Mouse (Mus musculus): ENCODE data around the gene Gm10134. TPM values are rescaled to one million over a fixed set of nuclear protein-coding genes. Genes with fewer than 3 reads are reported as not detected.
A peak's percentile ranks its signal among the peaks of the same experiment; 100 is the strongest.

Gm10134 gene
- polyA plus RNA-seq, 1 experiment from 2014 or later = 1.5 TPM

- Histone ChIP-seq H3K27me3 (ENCODE audit: insufficient read depth, low read length) (no peaks in the 10 kb centered on the region), H3K4me3 (ENCODE audit: low read depth, low read length) (no peak overlapping the region), H3K9me3 (ENCODE audit: low read length) (no peaks in the 10 kb centered on the region), H3K4me2 (ENCODE audit: low read depth, low read length) (no peak overlapping the region), H3K9ac (replicated peaks) (no peak overlapping the region), H3K36me3 (replicated peaks; ENCODE audit: insufficient read depth, low read length) (no peaks in the 10 kb centered on the region), H3K27ac (ENCODE audit: low read depth) (no peak overlapping the region), H3K4me1 (ENCODE audit: insufficient read depth) (peaks cover 18% of the 10 kb centered on the region)
- DNase-seq (no peak), ATAC-seq (no peak)
- TF ChIP-seq EP300 (IDR thresholded peaks at IDR 0.05; ENCODE audit: low read depth) = no peak
- no peak for TF ChIP-seq CTCF (IDR thresholded peaks at IDR 0.05; ENCODE audit: low read depth)
- WGBS (ENCODE audit: insufficient replicate concordance) = 80% methylated on average over 4 of the region's 4 CpGs
These were observed 16.3 kb downstream of the Gm10134 start for GRCm38 (mm10) chr2:28522166-28522565.

GRCm38 (mm10) chr2:28523643-28524117, 17.8 kb downstream of the Gm10134 start:
- ATAC-seq (peak; percentile 73), DNase-seq (peak; percentile 81)
- Histone ChIP-seq H3K4me1 (ENCODE audit: insufficient read depth) (peaks cover 15% of the 10 kb centered on the region), H3K9me3 (ENCODE audit: low read length) (no peaks in the 10 kb centered on the region), H3K27ac (ENCODE audit: low read depth) (no peak overlapping the region), H3K4me2 (ENCODE audit: low read depth, low read length) (no peak overlapping the region), H3K27me3 (ENCODE audit: insufficient read depth, low read length) (no peaks in the 10 kb centered on the region), H3K9ac (replicated peaks) (no peak overlapping the region), H3K4me3 (ENCODE audit: low read depth, low read length) (no peak overlapping the region), H3K36me3 (replicated peaks; ENCODE audit: insufficient read depth, low read length) (no peaks in the 10 kb centered on the region)
- no peak for TF ChIP-seq CTCF (IDR thresholded peaks at IDR 0.05; ENCODE audit: low read depth)
- no peak for TF ChIP-seq EP300 (IDR thresholded peaks at IDR 0.05; ENCODE audit: low read depth)
- WGBS (ENCODE audit: insufficient replicate concordance) = 34% methylated on average over 5 of the region's 5 CpGs

- Histone ChIP-seq H3K4me1 (ENCODE audit: insufficient read depth) (peaks cover 15% of the 10 kb centered on the region), H3K36me3 (replicated peaks; ENCODE audit: insufficient read depth, low read length) (no peaks in the 10 kb centered on the region), H3K27me3 (ENCODE audit: insufficient read depth, low read length) (no peaks in the 10 kb centered on the region), H3K9ac (replicated peaks) (no peak overlapping the region), H3K9me3 (ENCODE audit: low read length) (no peaks in the 10 kb centered on the region), H3K4me2 (ENCODE audit: low read depth, low read length) (no peak overlapping the region), H3K4me3 (ENCODE audit: low read depth, low read length) (no peak overlapping the region), H3K27ac (ENCODE audit: low read depth) (peak overlapping the region; percentile 66)
- ATAC-seq (no peak), DNase-seq (no peak)
- WGBS (ENCODE audit: insufficient replicate concordance) = 72% methylated on average over 10 of the region's 10 CpGs
- TF ChIP-seq EP300 (IDR thresholded peaks at IDR 0.05; ENCODE audit: low read depth) = no peak
- no peak for TF ChIP-seq CTCF (IDR thresholded peaks at IDR 0.05; ENCODE audit: low read depth)
These were observed 18.5 kb downstream of the Gm10134 start for GRCm38 (mm10) chr2:28524406-28524805.

- 29% methylated on average over 11 of the region's 11 CpGs for WGBS (ENCODE audit: insufficient replicate concordance)
- no peak overlapping the region for H3K4me2 ChIP-seq (ENCODE audit: low read depth, low read length)
- H3K27ac ChIP-seq (ENCODE audit: low read depth) = peak overlapping the region; percentile 66
- no peaks in the 10 kb centered on the region for H3K27me3 ChIP-seq (ENCODE audit: insufficient read depth, low read length)
- no peak overlapping the region for H3K4me3 ChIP-seq (ENCODE audit: low read depth, low read length)
- TF ChIP-seq CTCF (IDR thresholded peaks at IDR 0.05; ENCODE audit: low read depth) (no peak), EP300 (IDR thresholded peaks at IDR 0.05; ENCODE audit: low read depth) (peak; percentile 52; the same call in 1 of the 2 replicates)
- H3K36me3 ChIP-seq (replicated peaks; ENCODE audit: insufficient read depth, low read length) = no peaks in the 10 kb centered on the region
- peak; percentile 65 for ATAC-seq
- no peak overlapping the region for H3K9ac ChIP-seq (replicated peaks)
- H3K9me3 ChIP-seq (ENCODE audit: low read length) = no peaks in the 10 kb centered on the region
- H3K4me1 ChIP-seq (ENCODE audit: insufficient read depth) = peaks cover 15% of the 10 kb centered on the region
- no peak for DNase-seq
These were observed 19.5 kb downstream of the Gm10134 start for GRCm38 (mm10) chr2:28525219-28525942.

- Histone ChIP-seq H3K9me3 (ENCODE audit: low read length) (no peaks in the 10 kb centered on the region), H3K27me3 (ENCODE audit: insufficient read depth, low read length) (no peaks in the 10 kb centered on the region), H3K4me1 (ENCODE audit: insufficient read depth) (peaks cover 15% of the 10 kb centered on the region), H3K4me3 (ENCODE audit: low read depth, low read length) (no peak overlapping the region), H3K36me3 (replicated peaks; ENCODE audit: insufficient read depth, low read length) (no peaks in the 10 kb centered on the region), H3K27ac (ENCODE audit: low read depth) (peak overlapping the region; percentile 64), H3K4me2 (ENCODE audit: low read depth, low read length) (0 out of 2 replicates have a peak overlapping the region, but pooled peaks have one; percentile 3), H3K9ac (replicated peaks) (no peak overlapping the region)
- ATAC-seq = peak; percentile 20
- 28% methylated on average over 12 of the region's 12 CpGs for WGBS (ENCODE audit: insufficient replicate concordance)
- no peak for DNase-seq
- TF ChIP-seq CTCF (IDR thresholded peaks at IDR 0.05; ENCODE audit: low read depth) (peak; percentile 57), EP300 (IDR thresholded peaks at IDR 0.05; ENCODE audit: low read depth) (no peak)
These were observed 20.3 kb downstream of the Gm10134 start for GRCm38 (mm10) chr2:28525943-28526876.
